Mouse (Mus musculus): Measurements from ENCODE around the gene Fat1. TPM values are rescaled to one million over a fixed set of nuclear protein-coding genes. Genes with fewer than 3 reads are reported as not detected.

Fat1 gene
- polyA plus RNA-seq (2015; fragmentation: Nextera tagmentation; extraction: Ambion mirVana), result 10.4 and 13.8 TPM in 2 replicates

- H3K4me3 ChIP-seq (ENCODE audit: low read length), result peak within 1 kb of the TSS; percentile 89
- no peaks in the 10 kb centered on the region for H3K27me3 ChIP-seq (ENCODE audit: control insufficient read depth, insufficient read depth, low read length)
- H3K9ac ChIP-seq (ENCODE audit: low read length), result peak within 1 kb of the TSS; percentile 85
- H3K4me2 ChIP-seq (ENCODE audit: low read depth, low read length), result peak within 1 kb of the TSS; percentile 85
- peak within 1 kb of the TSS; percentile 88 for H3K27ac ChIP-seq (ENCODE audit: low read length)
- H3K4me1 ChIP-seq (ENCODE audit: control insufficient read depth, insufficient read depth, low read length), result peaks cover 6% of the 10 kb centered on the region
- H3K36me3 ChIP-seq (ENCODE audit: control insufficient read depth, insufficient read depth), result no peaks in the 10 kb centered on the region
- under 1% methylated on average over 48 of the region's 49 CpGs for WGBS
- ATAC-seq (replicated peaks; ENCODE audit: extremely low read depth, insufficient read depth, low FRiP score), result peak; percentile 72
- no peaks in the 10 kb centered on the region for H3K9me3 ChIP-seq (replicated peaks; ENCODE audit: control insufficient read depth, low read length)
Observed at GRCm38 (mm10) chr8:44934850-44935497, at the start of gene Fat1. Gene Fat1 (plus strand): TSS chr8:44935447.

GRCm38 (mm10) chr8:44894626-44895025 lies 40.6 kb upstream of the Fat1 start:
- no peak overlapping the region for H3K4me3 ChIP-seq (ENCODE audit: low read length)
- H3K27me3 ChIP-seq (ENCODE audit: control insufficient read depth, insufficient read depth, low read length), result no peaks in the 10 kb centered on the region
- no peak for ATAC-seq (replicated peaks; ENCODE audit: extremely low read depth, insufficient read depth, low FRiP score)
- H3K27ac ChIP-seq (ENCODE audit: low read length), result no peak overlapping the region
- H3K36me3 ChIP-seq (ENCODE audit: control insufficient read depth, insufficient read depth), result no peaks in the 10 kb centered on the region
- WGBS, result 63% methylated on average over 6 of the region's 6 CpGs
- H3K4me1 ChIP-seq (ENCODE audit: control insufficient read depth, insufficient read depth, low read length), result no peaks in the 10 kb centered on the region
- no peak overlapping the region for H3K9ac ChIP-seq (ENCODE audit: low read length)
- no peak overlapping the region for H3K4me2 ChIP-seq (ENCODE audit: low read depth, low read length)
- H3K9me3 ChIP-seq (replicated peaks; ENCODE audit: control insufficient read depth, low read length), result no peaks in the 10 kb centered on the region

GRCm38 (mm10) chr8:44899575-44899991 lies 35.7 kb upstream of the Fat1 start:
- Histone ChIP-seq H3K9ac (ENCODE audit: low read length) (no peak overlapping the region), H3K4me1 (ENCODE audit: control insufficient read depth, insufficient read depth, low read length) (no peaks in the 10 kb centered on the region), H3K36me3 (ENCODE audit: control insufficient read depth, insufficient read depth) (no peaks in the 10 kb centered on the region), H3K27me3 (ENCODE audit: control insufficient read depth, insufficient read depth, low read length) (no peaks in the 10 kb centered on the region), H3K4me2 (ENCODE audit: low read depth, low read length) (no peak overlapping the region), H3K4me3 (ENCODE audit: low read length) (no peak overlapping the region), H3K9me3 (replicated peaks; ENCODE audit: control insufficient read depth, low read length) (no peaks in the 10 kb centered on the region), H3K27ac (ENCODE audit: low read length) (no peak overlapping the region)
- no peak for ATAC-seq (replicated peaks; ENCODE audit: extremely low read depth, insufficient read depth, low FRiP score)
- WGBS, result 74% methylated on average over 12 of the region's 12 CpGs

GRCm38 (mm10) chr8:44911126-44911903 lies 23.9 kb upstream of the Fat1 start:
- Histone ChIP-seq H3K4me1 (ENCODE audit: control insufficient read depth, insufficient read depth, low read length) (no peaks in the 10 kb centered on the region), H3K36me3 (ENCODE audit: control insufficient read depth, insufficient read depth) (no peaks in the 10 kb centered on the region), H3K4me2 (ENCODE audit: low read depth, low read length) (no peak overlapping the region), H3K27ac (ENCODE audit: low read length) (no peak overlapping the region), H3K9me3 (replicated peaks; ENCODE audit: control insufficient read depth, low read length) (no peaks in the 10 kb centered on the region), H3K4me3 (ENCODE audit: low read length) (no peak overlapping the region), H3K27me3 (ENCODE audit: control insufficient read depth, insufficient read depth, low read length) (no peaks in the 10 kb centered on the region), H3K9ac (ENCODE audit: low read length) (no peak overlapping the region)
- ATAC-seq (replicated peaks; ENCODE audit: extremely low read depth, insufficient read depth, low FRiP score), result no peak
- WGBS, result 77% methylated on average over 12 of the region's 12 CpGs

GRCm38 (mm10) chr8:44919487-44920082 lies 15.7 kb upstream of the Fat1 start:
- Histone ChIP-seq H3K27ac (ENCODE audit: low read length) (no peak overlapping the region), H3K4me1 (ENCODE audit: control insufficient read depth, insufficient read depth, low read length) (no peaks in the 10 kb centered on the region), H3K9ac (ENCODE audit: low read length) (no peak overlapping the region), H3K9me3 (replicated peaks; ENCODE audit: control insufficient read depth, low read length) (no peaks in the 10 kb centered on the region), H3K4me2 (ENCODE audit: low read depth, low read length) (no peak overlapping the region), H3K36me3 (ENCODE audit: control insufficient read depth, insufficient read depth) (no peaks in the 10 kb centered on the region), H3K27me3 (ENCODE audit: control insufficient read depth, insufficient read depth, low read length) (no peaks in the 10 kb centered on the region), H3K4me3 (ENCODE audit: low read length) (no peak overlapping the region)
- 78% methylated on average over 12 of the region's 12 CpGs for WGBS
- no peak for ATAC-seq (replicated peaks; ENCODE audit: extremely low read depth, insufficient read depth, low FRiP score)

- 74% methylated on average over 7 of the region's 7 CpGs for WGBS
- Histone ChIP-seq H3K4me2 (ENCODE audit: low read depth, low read length) (no peak overlapping the region), H3K9me3 (replicated peaks; ENCODE audit: control insufficient read depth, low read length) (no peaks in the 10 kb centered on the region), H3K4me3 (ENCODE audit: low read length) (no peak overlapping the region), H3K4me1 (ENCODE audit: control insufficient read depth, insufficient read depth, low read length) (no peaks in the 10 kb centered on the region), H3K36me3 (ENCODE audit: control insufficient read depth, insufficient read depth) (no peaks in the 10 kb centered on the region), H3K27ac (ENCODE audit: low read length) (no peak overlapping the region), H3K9ac (ENCODE audit: low read length) (no peak overlapping the region), H3K27me3 (ENCODE audit: control insufficient read depth, insufficient read depth, low read length) (no peaks in the 10 kb centered on the region)
- ATAC-seq (replicated peaks; ENCODE audit: extremely low read depth, insufficient read depth, low FRiP score), result no peak
Observed at GRCm38 (mm10) chr8:44920379-44921032, 14.7 kb upstream of the Fat1 start.

GRCm38 (mm10) chr8:44924995-44925394 lies 10.3 kb upstream of the Fat1 start:
- Histone ChIP-seq H3K4me2 (ENCODE audit: low read depth, low read length) (no peak overlapping the region), H3K4me3 (ENCODE audit: low read length) (no peak overlapping the region), H3K27me3 (ENCODE audit: control insufficient read depth, insufficient read depth, low read length) (no peaks in the 10 kb centered on the region), H3K9ac (ENCODE audit: low read length) (no peak overlapping the region), H3K9me3 (replicated peaks; ENCODE audit: control insufficient read depth, low read length) (peaks cover 7% of the 10 kb centered on the region; the same call in 1 of the 2 replicates), H3K36me3 (ENCODE audit: control insufficient read depth, insufficient read depth) (0 out of 2 replicates have a peak, but pooled peaks cover 2% of the 10 kb centered on the region), H3K4me1 (ENCODE audit: control insufficient read depth, insufficient read depth, low read length) (no peaks in the 10 kb centered on the region), H3K27ac (ENCODE audit: low read length) (no peak overlapping the region)
- ATAC-seq (replicated peaks; ENCODE audit: extremely low read depth, insufficient read depth, low FRiP score), result no peak
- WGBS, result 88% methylated on average over 5 of the region's 5 CpGs

GRCm38 (mm10) chr8:44930058-44930457 lies 5.2 kb upstream of the Fat1 start:
- Histone ChIP-seq H3K4me2 (ENCODE audit: low read depth, low read length) (no peak overlapping the region), H3K9me3 (replicated peaks; ENCODE audit: control insufficient read depth, low read length) (peaks cover 7% of the 10 kb centered on the region; the same call in 1 of the 2 replicates), H3K4me3 (ENCODE audit: low read length) (no peak overlapping the region), H3K27ac (ENCODE audit: low read length) (no peak overlapping the region), H3K9ac (ENCODE audit: low read length) (no peak overlapping the region), H3K27me3 (ENCODE audit: control insufficient read depth, insufficient read depth, low read length) (no peaks in the 10 kb centered on the region), H3K36me3 (ENCODE audit: control insufficient read depth, insufficient read depth) (0 out of 2 replicates have a peak, but pooled peaks cover 2% of the 10 kb centered on the region), H3K4me1 (ENCODE audit: control insufficient read depth, insufficient read depth, low read length) (no peaks in the 10 kb centered on the region)
- WGBS, result 83% methylated on average over 3 of the region's 3 CpGs
- ATAC-seq (replicated peaks; ENCODE audit: extremely low read depth, insufficient read depth, low FRiP score), result no peak
